In the genomic region with DNA sequence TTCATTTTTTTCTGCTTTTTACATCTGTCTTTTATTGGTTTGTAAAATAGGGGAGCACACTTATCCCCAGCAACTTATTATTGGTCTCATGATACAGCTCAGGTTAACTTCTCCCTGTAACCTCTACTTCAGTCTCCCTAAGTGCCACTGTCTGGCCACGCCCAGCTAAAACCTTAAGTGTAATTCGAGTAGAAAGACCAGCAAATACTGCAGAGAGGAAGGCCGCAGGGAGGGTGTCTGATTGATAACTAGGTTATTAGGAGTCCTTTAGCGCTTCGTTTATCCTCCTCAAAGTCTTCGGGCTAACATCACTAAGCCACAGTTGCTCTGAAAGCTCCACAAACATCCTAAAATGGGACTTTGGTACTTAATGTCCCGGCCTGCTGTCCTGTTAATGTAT, we compare ENCODE assay signal across 8 mouse cellular contexts. TPM values are rescaled to one million over a fixed set of nuclear protein-coding genes. Genes with fewer than 3 reads are reported as not detected.
DNase-seq lines count a peak whose midpoint lies in the region; ATAC-seq and TF ChIP-seq lines count a peak whose summit lies in the region.

No protein-coding gene starts in this region.

- no peak overlapping the region for H3K27ac ChIP-seq in kidney, postnatal 0 days
- no peak overlapping the region for H3K27ac ChIP-seq in embryonic facial prominence, embryonic 10.5 days (replicated peaks)
- no peak overlapping the region for H3K27ac ChIP-seq in hindbrain, postnatal 0 days
- no peak overlapping the region for H3K27ac ChIP-seq in midbrain, postnatal 0 days (ENCODE audit: low read depth, low read length)

- no peak overlapping the region for H3K9ac ChIP-seq in kidney, postnatal 0 days (ENCODE audit: low read depth, low read length)
- peak overlapping the region; percentile 44; the same call in 1 of the 2 replicates for H3K9ac ChIP-seq in hindbrain, postnatal 0 days (replicated peaks; ENCODE audit: low read length)
- H3K9ac ChIP-seq in midbrain, postnatal 0 days (replicated peaks; ENCODE audit: low read length, poor library complexity, severe bottlenecking): no peak overlapping the region

- TF ChIP-seq CTCF in kidney, postnatal 0 days (IDR thresholded peaks at IDR 0.05; ENCODE audit: low read depth): no peak
- TF ChIP-seq CTCF in hindbrain, postnatal 0 days (IDR thresholded peaks at IDR 0.05; ENCODE audit: low read depth): no peak
- no peak for TF ChIP-seq CTCF in midbrain, postnatal 0 days (IDR thresholded peaks at IDR 0.05)

- peaks cover 3% of the 10 kb centered on the region; the same call in 1 of the 2 replicates for H3K27me3 ChIP-seq in kidney, postnatal 0 days (ENCODE audit: insufficient read depth, low read length)
- H3K27me3 ChIP-seq in embryonic facial prominence, embryonic 10.5 days (replicated peaks; ENCODE audit: low read depth, poor library complexity, severe bottlenecking): peaks cover 38% of the 10 kb centered on the region
- H3K27me3 ChIP-seq in hindbrain, postnatal 0 days (ENCODE audit: insufficient read depth, low read length): peaks cover 6% of the 10 kb centered on the region; the same call in 1 of the 2 replicates
- H3K27me3 ChIP-seq in midbrain, postnatal 0 days (ENCODE audit: insufficient read depth, low read length): peaks cover 10% of the 10 kb centered on the region

- no peaks in the 10 kb centered on the region for H3K36me3 ChIP-seq in kidney, postnatal 0 days (ENCODE audit: insufficient read depth, low read length)
- no peaks in the 10 kb centered on the region for H3K36me3 ChIP-seq in embryonic facial prominence, embryonic 10.5 days (replicated peaks)
- H3K36me3 ChIP-seq in hindbrain, postnatal 0 days (ENCODE audit: insufficient read depth, low read length): no peaks in the 10 kb centered on the region
- no peaks in the 10 kb centered on the region for H3K36me3 ChIP-seq in midbrain, postnatal 0 days (ENCODE audit: insufficient read depth, low read length)

- ATAC-seq in kidney, postnatal 0 days (replicated peaks; ENCODE audit: low FRiP score, low read depth): no peak
- ATAC-seq in hindbrain, postnatal 0 days: no peak
- ATAC-seq in midbrain, postnatal 0 days (ENCODE audit: low FRiP score): no peak; the same call in 1 of the 2 replicates

- H3K9me3 ChIP-seq in kidney, postnatal 0 days (replicated peaks; ENCODE audit: low read length): no peaks in the 10 kb centered on the region
- H3K9me3 ChIP-seq in embryonic facial prominence, embryonic 10.5 days: no peaks in the 10 kb centered on the region
- no peaks in the 10 kb centered on the region for H3K9me3 ChIP-seq in hindbrain, postnatal 0 days (ENCODE audit: low read length)
- H3K9me3 ChIP-seq in midbrain, postnatal 0 days (ENCODE audit: low read length): no peaks in the 10 kb centered on the region

- H3K4me1 ChIP-seq in kidney, postnatal 0 days (replicated peaks; ENCODE audit: insufficient read depth, low read length): no peaks in the 10 kb centered on the region
- H3K4me1 ChIP-seq in embryonic facial prominence, embryonic 10.5 days: peaks cover 12% of the 10 kb centered on the region
- no peaks in the 10 kb centered on the region; the same call in 1 of the 2 replicates for H3K4me1 ChIP-seq in hindbrain, postnatal 0 days (ENCODE audit: insufficient read depth, low read length)
- H3K4me1 ChIP-seq in midbrain, postnatal 0 days (ENCODE audit: insufficient read depth, low read length): no peaks in the 10 kb centered on the region

- 4% methylated on average over 7 of the region's 7 CpGs for WGBS in kidney, postnatal 0 days
- 3% methylated on average over 7 of the region's 7 CpGs for WGBS in embryonic facial prominence, embryonic 10.5 days
- 5% methylated on average over 7 of the region's 7 CpGs for WGBS in hindbrain, postnatal 0 days
- 6% methylated on average over 7 of the region's 7 CpGs for WGBS in midbrain, postnatal 0 days

- H3K4me2 ChIP-seq in kidney, postnatal 0 days (ENCODE audit: low read length): peak overlapping the region; percentile 80
- H3K4me2 ChIP-seq in hindbrain, postnatal 0 days (ENCODE audit: low read depth, low read length): peak overlapping the region; percentile 87
- peak overlapping the region; percentile 97 for H3K4me2 ChIP-seq in midbrain, postnatal 0 days (ENCODE audit: low read depth, low read length, poor library complexity, severe bottlenecking)

- DNase-seq in kidney, postnatal 0 days (ENCODE audit: low spot score): peak; percentile 8
- DNase-seq in kidney, adult 9 months: no peak
- DNase-seq in embryonic facial prominence, embryonic 10.5 days (ENCODE audit: low spot score): peak; percentile 20
- no peak for DNase-seq in hindbrain, postnatal 0 days (ENCODE audit: low spot score)
- no peak for DNase-seq in midbrain, postnatal 0 days (ENCODE audit: low spot score)
- no peak for DNase-seq in cerebellum, postnatal 36 days
- DNase-seq in B cell, adult 2 months: no peak
- no peak for DNase-seq in adipocyte (ENCODE audit: low spot score)

- peak overlapping the region; percentile 39 for H3K4me3 ChIP-seq in kidney, postnatal 0 days (replicated peaks; ENCODE audit: low read depth, low read length)
- H3K4me3 ChIP-seq in embryonic facial prominence, embryonic 10.5 days: peak overlapping the region; percentile 69
- H3K4me3 ChIP-seq in hindbrain, postnatal 0 days (ENCODE audit: low read length): peak overlapping the region; percentile 55
- H3K4me3 ChIP-seq in midbrain, postnatal 0 days (ENCODE audit: low read depth, low read length): peak overlapping the region; percentile 57

RNA-seq across cellular contexts. Expression of gene Areg, which starts 0.4 kb away (rescaled TPM):
- polyA plus RNA-seq in kidney, postnatal 0 days (2015; fragmentation: Nextera tagmentation; extraction: Ambion mirVana): 0.14 and 0.34 TPM in 2 replicates
- polyA plus RNA-seq in embryonic facial prominence, embryonic 10.5 days (2016; fragmentation: Nextera tagmentation; extraction: Ambion mirVana): 0.16 TPM in 1 of 2 replicates, not detected in the other
- 1.6 TPM in 1 of 2 replicates, not detected in the other for total RNA-seq in hindbrain, postnatal 0 days (2014; rRNA removed)
- 0.77 and 0.94 TPM in 2 replicates for polyA plus RNA-seq in hindbrain, postnatal 0 days (2015; fragmentation: Nextera tagmentation; extraction: Ambion mirVana)
- total RNA-seq in midbrain, postnatal 0 days (2014; rRNA removed): 0.27 TPM in 1 of 2 replicates, not detected in the other
- polyA plus RNA-seq in midbrain, postnatal 0 days (2015; fragmentation: Nextera tagmentation; extraction: Ambion mirVana): 0.21 and 0.40 TPM in 2 replicates

Comparison
In these comparisons a context has a peak if more than half of its experiments do, and no peak if none do; other contexts are left out.
1. DNase-seq: peak in kidney, postnatal 0 days (single experiment) and embryonic facial prominence, embryonic 10.5 days (single experiment); none in kidney, adult 9 months (single experiment), hindbrain, postnatal 0 days (single experiment), midbrain, postnatal 0 days (single experiment), cerebellum, postnatal 36 days (0 of 2), B cell, adult 2 months (0 of 2) and adipocyte (single experiment).
2. Peak in every context shown above with its lines, with median percentiles within 50 percentile points of each other: H3K4me2 ChIP-seq and H3K4me3 ChIP-seq.